Mouse (Mus musculus): ENCODE data around the gene Pink1.

DNA sequence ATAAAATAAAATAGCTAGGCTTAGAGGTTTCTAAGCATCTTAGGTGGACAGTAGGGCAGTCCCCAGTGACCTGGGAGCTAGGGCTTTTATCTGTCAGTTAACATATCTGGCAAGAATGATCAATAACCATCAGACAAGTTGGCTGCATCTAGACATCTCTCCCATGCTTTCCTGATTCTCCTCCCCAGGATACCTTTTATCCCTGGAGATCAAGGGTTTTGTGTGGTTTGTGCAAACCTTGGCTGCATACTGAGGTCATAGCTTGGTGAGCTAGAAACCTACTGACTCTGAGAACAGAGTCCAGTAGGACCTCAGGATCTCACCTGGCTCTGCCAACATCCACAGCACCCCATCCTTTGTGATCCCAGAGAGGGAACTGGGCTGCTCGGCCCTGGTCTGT, 21.2 kb upstream of the Pink1 start:
- TF ChIP-seq CTCF (IDR thresholded peaks at IDR 0.05; ENCODE audit: borderline replicate concordance, control insufficient read depth, extremely low read depth, insufficient read depth, low read length, poor library complexity): no peak
- TF ChIP-seq POLR2A (IDR thresholded peaks at IDR 0.05; ENCODE audit: control insufficient read depth, extremely low read depth, insufficient read depth, low read length, poor library complexity): no peak
